Mouse (Mus musculus) gastrocnemius, postnatal 10 days (tissue): ENCODE data around the gene Gm10644. TPM values are rescaled to one million over a fixed set of nuclear protein-coding genes. Genes with fewer than 3 reads are reported as not detected.
"Not testable (repeated sequence)": the region's sequence is repeated elsewhere in the genome, so short reads cannot be mapped to it uniquely, and the experiment has no call there.

Source experiments
- DNase-seq: peaks from one replicate; pipeline ENCODE4 v3.0.0; 2021; ENCODE audit warnings: mixed read lengths
- long read RNA-seq, 2 experiments: library from polyadenylated mRNA; stranded (forward); transcript quantifications; one replicate each; pipeline ENCODE4 v2.0.0; 2021
- total RNA-seq, 2 experiments: library from RNA; stranded (reverse); gene quantifications; 2 replicates each; pipeline ENCODE4 v1.2.3; 2021

Gm10644 gene
- total RNA-seq: under 1 TPM in 1 of 2 experiments, not detected in 1; 0.32 TPM
- long read RNA-seq, experiment 1, partial matches to known transcripts: 0 of 2 reads
- long read RNA-seq, experiment 1, other reads (novel, unspliced or antisense): 2 of 2 reads
- long read RNA-seq, experiment 2: 0 reads

GRCm38 (mm10) chr8:83955106-83955957, at the start of gene Gm10644, which contains the start of gene Asf1b:
TSS of gene Gm10644 (minus strand) at chr8:83955205.
TSS of gene Asf1b (plus strand) at chr8:83955507.
- peak; percentile 93 for DNase-seq

DNA sequence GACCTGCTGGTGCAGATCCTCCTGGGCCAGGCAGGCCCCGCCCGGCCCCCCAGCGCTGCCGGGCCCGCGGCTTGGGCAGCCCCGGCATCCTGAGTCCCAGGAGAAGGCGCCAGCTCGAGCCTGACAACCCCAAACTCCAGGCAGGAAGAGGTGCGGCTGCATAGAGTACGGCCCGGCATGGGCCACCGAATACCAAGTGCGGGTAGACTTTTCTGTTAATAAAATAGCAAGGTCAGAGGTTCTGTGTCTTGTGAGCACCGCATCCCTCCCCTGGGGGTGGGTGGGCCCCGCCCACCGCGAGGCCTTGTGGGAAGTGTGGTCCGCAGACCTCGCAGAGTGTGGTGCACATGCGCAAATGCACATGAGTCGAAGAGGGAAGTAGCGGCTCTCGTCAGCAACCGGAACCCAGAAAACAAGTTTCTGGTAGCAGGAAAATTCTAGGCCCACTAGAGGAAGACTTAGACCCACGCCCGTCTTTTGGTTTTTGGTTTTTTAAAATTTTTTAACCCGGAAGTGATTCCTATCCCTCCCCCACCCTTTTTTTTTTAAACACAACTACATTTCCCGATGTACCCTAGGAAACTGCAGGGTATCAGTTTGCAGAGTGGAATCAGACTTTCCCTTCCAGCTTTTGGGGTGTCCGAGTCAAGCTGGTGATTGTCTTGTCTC, 49.7 kb upstream of the Gm10644 start:
- DNase-seq: peak; percentile 93

DNA sequence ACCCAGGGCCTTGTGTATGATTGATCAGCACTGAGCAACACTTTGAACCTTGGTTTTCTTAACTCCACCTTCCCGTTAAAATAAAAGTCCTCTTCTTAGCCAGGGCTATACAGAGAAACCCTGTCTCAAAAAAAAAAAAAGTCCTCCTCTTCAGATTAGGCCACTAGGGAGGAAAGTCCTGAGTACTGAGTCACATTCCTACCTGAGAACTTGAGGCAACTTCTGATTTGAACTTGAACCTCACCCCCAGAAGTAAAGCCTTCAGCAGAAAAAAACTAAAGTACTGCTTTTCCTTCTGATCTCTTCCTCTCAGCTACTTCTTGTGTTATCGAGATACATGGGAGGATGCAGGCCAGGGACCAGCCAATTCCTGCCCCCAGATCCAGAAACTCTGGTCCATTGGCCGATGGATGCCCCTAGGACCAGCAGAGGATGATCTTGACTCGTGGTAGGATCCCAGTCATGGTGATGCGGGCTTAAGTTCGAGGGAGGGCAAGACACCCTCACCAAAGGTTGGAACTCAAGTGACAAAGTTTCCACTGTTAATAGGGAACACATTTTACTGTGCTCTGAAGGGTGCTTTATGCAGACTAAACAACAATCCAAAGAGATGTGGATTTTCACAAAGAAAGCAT, 48.7 kb upstream of the Gm10644 start:
- no peak for DNase-seq

GRCm38 (mm10) chr8:84002957-84003611, 48.1 kb upstream of the Gm10644 start:
- no peak for DNase-seq

DNA sequence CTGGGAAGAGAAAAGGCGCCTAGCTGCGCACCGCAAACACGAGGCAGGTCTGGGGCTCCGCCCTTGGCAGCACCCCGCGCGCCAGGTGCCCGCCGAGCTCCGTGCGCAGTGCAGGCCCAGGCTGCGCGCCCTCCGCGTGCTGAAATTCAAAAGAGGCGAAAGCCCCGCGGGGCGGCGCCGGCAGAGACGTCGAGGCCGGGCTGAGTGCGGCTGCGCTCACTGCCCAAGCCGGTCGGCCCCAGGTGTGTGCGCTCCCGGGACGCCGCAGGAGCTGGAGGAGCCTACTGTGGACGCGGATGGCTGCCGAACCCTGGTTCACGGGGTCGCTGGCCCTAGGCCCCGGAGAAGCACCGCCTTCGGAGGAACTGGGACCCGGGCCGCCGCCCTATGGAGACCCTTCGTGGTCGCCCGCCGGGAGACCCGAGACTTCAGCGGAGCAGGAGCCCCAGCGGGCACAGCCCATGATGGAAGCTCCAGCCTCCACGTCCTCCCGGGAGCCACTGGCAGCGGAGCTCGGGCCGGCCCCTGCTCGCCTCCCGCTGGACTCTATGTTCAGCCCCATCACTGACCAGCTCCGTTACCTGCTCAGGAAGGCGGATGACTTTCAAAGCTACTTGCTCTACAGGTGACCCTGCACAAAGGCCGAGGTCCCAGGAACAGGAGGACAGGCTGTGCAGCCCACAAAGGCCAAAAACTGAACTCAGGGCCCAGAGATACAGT, 46.4 kb upstream of the Gm10644 start, which contains the start of gene 1700067K01Rik:
1700067K01Rik (plus strand) TSS at position 222 of the 720 bp plus-strand sequence.
- peak; percentile 28 for DNase-seq

GRCm38 (mm10) chr8:83999825-84000224, 44.8 kb upstream of the Gm10644 start:
- no peak for DNase-seq

- DNase-seq: no peak
Measured at GRCm38 (mm10) chr8:83999057-83999705, 44.2 kb upstream of the Gm10644 start.

DNA sequence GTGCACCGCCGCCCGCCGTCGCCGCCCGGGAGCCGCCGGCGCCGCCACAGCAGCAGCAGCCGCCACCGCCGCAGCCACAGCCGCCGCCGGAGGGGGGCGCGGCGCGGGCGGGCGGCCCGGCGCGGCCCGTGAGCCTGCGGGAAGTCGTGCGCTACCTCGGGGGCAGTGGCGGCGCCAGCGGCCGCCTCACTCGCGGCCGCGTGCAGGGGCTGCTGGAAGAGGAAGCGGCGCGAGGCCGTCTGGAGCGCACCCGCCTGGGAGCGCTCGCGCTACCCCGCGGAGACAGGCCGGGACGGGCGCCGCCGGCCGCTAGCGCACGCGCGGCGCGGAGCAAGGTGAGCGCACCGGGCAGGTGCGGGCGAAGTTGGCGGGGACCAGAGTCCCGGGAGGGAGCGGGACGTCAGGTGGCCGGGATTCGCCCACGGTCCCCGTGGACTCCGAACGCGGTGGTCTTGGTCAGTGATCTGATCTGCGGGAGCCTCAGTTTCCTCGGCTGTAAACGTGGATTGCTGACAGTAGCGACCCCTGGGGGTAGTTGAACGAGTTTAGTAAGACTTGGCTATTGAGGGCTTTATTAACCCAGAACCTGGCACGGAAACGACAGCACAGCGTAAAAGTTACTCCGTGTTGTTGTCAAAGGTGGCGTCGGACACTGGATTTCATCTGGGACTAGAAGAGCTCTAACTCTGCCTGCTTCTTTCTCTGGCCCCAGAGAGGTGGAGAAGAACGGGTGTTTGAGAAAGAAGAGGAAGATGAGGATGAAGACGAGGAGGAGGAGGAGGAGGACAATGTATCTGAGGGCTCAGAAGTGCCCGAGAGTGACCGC, 43.4 kb upstream of the Gm10644 start:
- peak; percentile 59 for DNase-seq

- DNase-seq: peak; percentile 65
Measured at GRCm38 (mm10) chr8:83997511-83998141, 42.6 kb upstream of the Gm10644 start, which contains the start of gene Samd1. TSS of gene Samd1 (plus strand) at chr8:83997672.

- peak; percentile 87 for DNase-seq
Measured at GRCm38 (mm10) chr8:83996567-83997505, 41.8 kb upstream of the Gm10644 start.

DNA sequence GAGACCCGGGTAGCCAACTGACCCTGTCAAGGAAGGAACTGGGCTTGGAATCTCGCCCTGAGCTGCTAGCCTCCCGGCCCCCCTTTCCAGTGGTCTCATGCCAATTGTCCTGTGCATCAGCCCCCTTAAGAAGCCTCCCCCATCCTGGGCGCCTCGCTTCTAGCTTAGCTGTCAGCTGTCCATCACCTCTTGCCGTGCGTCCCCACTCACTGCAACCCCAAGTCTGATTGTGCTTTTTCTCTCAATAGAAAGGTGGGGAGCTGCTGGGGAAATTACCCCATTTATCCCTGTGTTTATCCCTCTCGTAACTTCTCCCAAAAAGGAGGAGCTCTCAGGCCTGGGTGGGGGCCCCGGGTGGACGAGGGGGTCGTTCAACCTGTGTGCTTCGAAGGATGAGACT, 41.0 kb upstream of the Gm10644 start:
- no peak for DNase-seq

DNA sequence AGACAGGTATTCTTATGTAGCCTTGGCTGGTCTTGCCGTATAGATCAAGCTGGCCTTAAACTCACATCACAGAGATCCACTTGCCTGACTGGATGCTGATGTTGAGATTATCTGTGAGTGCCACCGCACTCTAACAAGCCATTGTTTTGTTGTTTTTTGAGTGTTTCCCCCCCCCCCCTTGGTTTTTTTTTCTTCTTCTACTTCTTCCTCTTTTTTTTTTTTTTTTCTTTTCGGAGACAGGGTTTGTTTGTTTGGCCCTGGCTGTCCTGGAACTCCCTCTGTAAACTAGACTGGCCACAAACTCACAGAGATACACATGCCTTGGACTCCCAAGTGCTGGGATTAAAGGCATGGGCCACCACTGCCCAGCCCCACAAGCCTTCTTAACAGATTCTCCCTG, 39.0 kb upstream of the Gm10644 start:
- DNase-seq: no peak

GRCm38 (mm10) chr8:83992488-83992887, 37.5 kb upstream of the Gm10644 start:
- no peak for DNase-seq

DNA sequence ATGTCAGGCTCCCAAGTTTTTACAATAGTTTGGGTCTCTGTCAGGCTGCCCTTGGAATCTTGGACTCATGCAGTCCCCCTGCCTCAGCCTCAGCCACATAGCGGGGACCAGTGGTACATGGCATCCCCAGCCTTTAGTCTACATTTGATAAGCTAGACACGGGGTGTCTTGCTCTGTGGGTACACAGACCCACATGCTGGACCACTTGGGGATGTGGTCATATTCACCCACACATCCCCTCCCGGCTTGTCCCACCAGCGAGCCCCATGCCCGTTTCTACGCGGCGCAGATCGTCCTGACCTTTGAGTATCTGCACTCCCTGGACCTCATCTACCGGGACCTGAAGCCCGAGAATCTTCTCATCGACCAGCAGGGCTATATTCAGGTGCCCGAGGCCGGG, 35.2 kb upstream of the Gm10644 start:
- DNase-seq: no peak

DNA sequence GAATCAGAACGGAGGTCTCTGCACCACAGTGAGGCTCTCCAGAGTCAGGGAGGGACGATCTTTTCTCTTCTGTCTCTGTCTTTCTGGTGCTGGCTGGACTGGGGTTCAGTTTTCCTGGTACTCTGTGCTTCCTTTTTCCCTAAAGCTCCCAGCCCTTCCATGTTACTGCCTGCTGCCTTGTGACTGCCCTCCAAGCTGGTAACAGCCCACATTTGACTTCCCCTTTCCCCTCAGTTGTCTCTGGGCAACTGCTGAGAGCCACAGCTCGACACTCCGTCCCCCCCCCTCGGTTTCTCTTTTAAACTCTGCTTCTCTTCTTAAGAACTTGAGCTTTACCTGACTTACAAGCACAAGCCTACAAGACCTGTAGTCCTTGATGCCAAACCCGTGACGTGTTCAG, 34.2 kb upstream of the Gm10644 start:
- no peak for DNase-seq

- not testable (repeated sequence) for DNase-seq
Measured at GRCm38 (mm10) chr8:83983222-83983621, 28.2 kb upstream of the Gm10644 start.

GRCm38 (mm10) chr8:83982449-83982848, 27.4 kb upstream of the Gm10644 start:
- DNase-seq: no peak

GRCm38 (mm10) chr8:83981533-83981932, 26.5 kb upstream of the Gm10644 start:
- DNase-seq: no peak
